Mouse (Mus musculus): ENCODE measurements around the gene Nacc1.

DNA sequence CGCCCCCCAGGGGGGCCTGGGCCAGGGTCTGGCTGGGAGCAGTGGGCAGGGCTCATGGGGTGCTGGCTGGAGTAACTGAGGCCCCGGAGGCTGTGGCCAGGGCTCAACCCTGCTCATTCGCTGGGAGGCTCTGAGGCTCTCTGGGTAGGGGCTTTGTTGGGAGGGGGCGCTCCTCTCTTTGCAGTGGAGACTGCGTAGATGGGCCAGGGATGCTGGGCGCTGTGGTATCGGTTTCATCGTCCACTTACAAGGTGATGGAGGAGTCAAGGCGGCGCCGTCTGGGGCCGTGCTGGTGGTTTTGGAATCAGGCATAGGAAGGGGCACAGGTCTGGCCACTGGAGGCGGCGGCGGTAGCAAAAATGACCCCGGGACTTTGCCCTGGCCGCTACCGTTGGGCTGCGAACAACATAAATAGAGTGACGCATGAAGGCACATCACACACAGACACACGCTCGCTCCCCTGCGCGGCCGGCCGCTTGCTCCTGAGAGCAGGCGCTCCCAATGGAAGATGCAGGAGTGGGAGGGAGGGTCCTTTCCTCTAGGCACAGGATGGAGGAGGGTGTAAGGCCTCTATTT lies 28.3 kb upstream of the Nacc1 start:
- TF ChIP-seq CTCF (IDR thresholded peaks at IDR 0.05; ENCODE audit: low read depth, low read length): no peak
- no peak for TF ChIP-seq POLR2A (IDR thresholded peaks at IDR 0.05; ENCODE audit: extremely low read depth, insufficient read depth, low read length)

Data from liver, adult 2 months (tissue).